In the genomic region with DNA sequence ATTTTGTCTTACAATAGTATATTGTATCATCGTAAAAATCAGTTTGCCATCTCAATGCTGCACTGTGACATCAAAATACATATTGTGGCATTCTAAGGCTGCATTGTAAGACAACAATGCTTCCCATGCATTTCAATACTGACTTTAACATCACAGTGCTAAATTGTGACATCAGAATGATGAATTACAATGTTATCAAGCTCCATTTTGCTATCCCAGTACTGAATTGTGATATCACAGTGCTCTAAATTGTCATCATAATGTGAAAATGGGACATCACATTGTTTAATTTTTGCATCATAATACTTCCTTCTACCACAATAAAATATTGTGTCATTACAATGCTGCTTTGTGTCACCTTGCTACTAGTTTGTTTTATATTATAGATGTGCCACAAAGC, we compare ENCODE assay signal across 7 mouse cellular contexts.
A peak's percentile ranks its signal among the peaks of the same experiment; 100 is the strongest.
DNase-seq lines count a peak whose midpoint lies in the region; ATAC-seq lines count a peak whose summit lies in the region.

No protein-coding gene starts in this region.

- H3K4me2 ChIP-seq in lung, embryonic 15.5 days: peak overlapping the region; percentile 69
- H3K4me2 ChIP-seq in forebrain, embryonic 16.5 days (ENCODE audit: low read length): peak overlapping the region; percentile 51
- peak overlapping the region; percentile 63 for H3K4me2 ChIP-seq in limb, embryonic 15.5 days
- H3K4me2 ChIP-seq in stomach, embryonic 16.5 days (ENCODE audit: low read depth, low read length): peak overlapping the region; percentile 55

- 92% methylated on average over 1 of the region's 1 CpGs for WGBS in lung, embryonic 15.5 days
- WGBS in forebrain, embryonic 16.5 days: 86% methylated on average over 1 of the region's 1 CpGs
- WGBS in limb, embryonic 15.5 days: 91% methylated on average over 1 of the region's 1 CpGs
- 93% methylated on average over 1 of the region's 1 CpGs for WGBS in stomach, embryonic 16.5 days

- no peaks in the 10 kb centered on the region for H3K9me3 ChIP-seq in lung, embryonic 15.5 days
- H3K9me3 ChIP-seq in forebrain, embryonic 16.5 days (ENCODE audit: control insufficient read depth, low read length): no peaks in the 10 kb centered on the region
- no peaks in the 10 kb centered on the region for H3K9me3 ChIP-seq in limb, embryonic 15.5 days
- no peaks in the 10 kb centered on the region for H3K9me3 ChIP-seq in stomach, embryonic 16.5 days (replicated peaks; ENCODE audit: control insufficient read depth, low read length)

- H3K4me1 ChIP-seq in lung, embryonic 15.5 days: no peaks in the 10 kb centered on the region
- H3K4me1 ChIP-seq in forebrain, embryonic 16.5 days (replicated peaks; ENCODE audit: control insufficient read depth, insufficient read depth, low read length): no peaks in the 10 kb centered on the region
- H3K4me1 ChIP-seq in limb, embryonic 15.5 days: no peaks in the 10 kb centered on the region
- no peaks in the 10 kb centered on the region for H3K4me1 ChIP-seq in stomach, embryonic 16.5 days (ENCODE audit: control insufficient read depth, insufficient read depth, low read length)

- peak overlapping the region; percentile 48 for H3K4me3 ChIP-seq in lung, embryonic 15.5 days
- H3K4me3 ChIP-seq in forebrain, embryonic 16.5 days (replicated peaks; ENCODE audit: low read length): peak overlapping the region; percentile 45
- H3K4me3 ChIP-seq in limb, embryonic 15.5 days: peak overlapping the region; percentile 46
- H3K4me3 ChIP-seq in stomach, embryonic 16.5 days (replicated peaks; ENCODE audit: low read length): peak overlapping the region; percentile 46

- H3K36me3 ChIP-seq in lung, embryonic 15.5 days: no peaks in the 10 kb centered on the region
- H3K36me3 ChIP-seq in forebrain, embryonic 16.5 days (ENCODE audit: control insufficient read depth, insufficient read depth): no peaks in the 10 kb centered on the region
- no peaks in the 10 kb centered on the region for H3K36me3 ChIP-seq in limb, embryonic 15.5 days
- no peaks in the 10 kb centered on the region for H3K36me3 ChIP-seq in stomach, embryonic 16.5 days (ENCODE audit: control insufficient read depth, insufficient read depth, low read length)

- ATAC-seq in lung, embryonic 15.5 days (ENCODE audit: borderline replicate concordance, extremely low read depth, low FRiP score, low TSS enrichment): no peak
- ATAC-seq in forebrain, embryonic 16.5 days: peak; percentile 15
- no peak for ATAC-seq in limb, embryonic 15.5 days (ENCODE audit: insufficient number of reproducible peaks, low FRiP score, low TSS enrichment, low read depth)
- no peak for ATAC-seq in stomach, embryonic 16.5 days (ENCODE audit: insufficient read depth, low FRiP score)

- no peak for DNase-seq in lung, adult 18-20 months
- DNase-seq in thymus, postnatal 14 days: no peak
- no peak for DNase-seq in left cerebral cortex, adult 9 months (ENCODE audit: low spot score in 2 of 2)

- H3K9ac ChIP-seq in lung, embryonic 15.5 days: no peak overlapping the region
- H3K9ac ChIP-seq in forebrain, embryonic 16.5 days (replicated peaks; ENCODE audit: low read depth, low read length): peak overlapping the region; percentile 72
- no peak overlapping the region for H3K9ac ChIP-seq in limb, embryonic 15.5 days
- no peak overlapping the region for H3K9ac ChIP-seq in stomach, embryonic 16.5 days (ENCODE audit: low read length)

- no peaks in the 10 kb centered on the region for H3K27me3 ChIP-seq in lung, embryonic 15.5 days
- H3K27me3 ChIP-seq in forebrain, embryonic 16.5 days (replicated peaks; ENCODE audit: control insufficient read depth, insufficient read depth, low read length): no peaks in the 10 kb centered on the region
- no peaks in the 10 kb centered on the region for H3K27me3 ChIP-seq in limb, embryonic 15.5 days
- no peaks in the 10 kb centered on the region for H3K27me3 ChIP-seq in stomach, embryonic 16.5 days (ENCODE audit: control insufficient read depth, insufficient read depth, low read length)

- H3K27ac ChIP-seq in lung, embryonic 15.5 days: no peak overlapping the region
- H3K27ac ChIP-seq in forebrain, embryonic 16.5 days (ENCODE audit: low read length): no peak overlapping the region
- no peak overlapping the region for H3K27ac ChIP-seq in limb, embryonic 15.5 days
- no peak overlapping the region for H3K27ac ChIP-seq in stomach, embryonic 16.5 days (ENCODE audit: low read length)
